Mouse (Mus musculus): ENCODE measurements around the gene Fam227b. TPM values are rescaled to one million over a fixed set of nuclear protein-coding genes. Genes with fewer than 3 reads are reported as not detected.

Gene Fam227b
- not detected in 2 replicates for polyA plus RNA-seq (2015; fragmentation: Nextera tagmentation; extraction: Ambion mirVana)

DNA sequence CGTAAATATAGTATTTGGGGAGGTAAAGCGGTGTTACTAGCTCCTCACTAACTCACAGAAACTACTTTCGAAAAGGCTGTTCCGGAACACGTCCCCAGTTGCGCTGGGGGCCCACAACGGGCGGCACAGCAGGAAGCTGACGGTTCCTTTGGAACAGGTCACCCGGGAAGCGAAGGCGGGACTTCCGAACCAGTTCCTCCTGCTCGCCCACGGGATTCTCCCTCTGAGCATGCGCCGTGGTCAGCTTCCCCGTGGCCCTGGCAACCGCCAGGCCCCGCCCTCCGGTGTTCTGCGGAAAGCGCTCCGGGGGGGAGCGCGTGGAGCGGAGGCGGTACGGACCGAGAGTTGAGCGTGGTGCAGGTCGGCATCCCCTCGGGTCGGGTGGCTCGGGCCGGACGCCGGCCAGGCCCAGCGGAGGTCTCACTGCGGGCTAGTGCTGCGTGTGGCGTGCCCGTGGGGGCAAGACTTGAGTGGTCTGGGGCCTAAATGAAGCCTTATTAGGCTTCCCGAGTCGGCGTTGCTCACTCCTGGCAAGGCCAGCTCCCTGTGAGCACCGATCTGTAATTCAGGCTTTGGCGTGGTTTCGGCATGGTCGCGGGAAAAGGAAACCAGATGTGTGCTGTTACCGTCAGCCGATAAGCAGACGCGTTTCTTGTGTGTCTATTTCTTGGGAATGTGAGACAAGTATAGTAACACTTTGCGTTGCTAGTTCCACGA is at the start of gene Fam227b, which contains the start of gene Dtwd1:
Gene Fam227b, minus strand, starts transcription at position 150 of the 717 bp plus-strand sequence.
Gene Dtwd1, plus strand, starts transcription at position 287 of the 717 bp plus-strand sequence.
- WGBS: under 1% methylated on average over 56 of the region's 57 CpGs
- H3K27ac ChIP-seq: peak within 1 kb of the TSS; percentile 81
- ATAC-seq: peak; percentile 99

DNA sequence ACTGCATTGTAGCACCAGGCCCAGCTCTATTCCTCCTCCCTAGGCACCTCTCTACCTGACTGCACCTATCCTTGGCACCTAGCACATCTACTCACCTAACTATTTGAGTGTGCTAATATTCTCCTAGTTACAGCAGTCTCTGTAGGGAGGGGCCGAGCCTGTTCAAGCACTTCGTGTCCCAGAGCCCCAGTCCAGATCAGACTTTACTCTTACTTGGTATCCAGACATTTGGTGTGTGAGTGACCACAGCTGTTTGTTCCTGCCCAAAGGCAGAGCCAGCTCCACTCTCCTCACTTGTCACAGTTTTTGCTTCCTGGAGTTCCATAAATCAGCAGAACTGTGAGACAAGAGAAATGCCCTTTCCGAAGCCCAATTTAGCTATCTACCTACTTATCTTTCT is 47.2 kb upstream of the Fam227b start:
- Histone ChIP-seq H3K9me3 (no peaks in the 10 kb centered on the region), H3K4me1 (replicated peaks) (no peaks in the 10 kb centered on the region), H3K27me3 (no peaks in the 10 kb centered on the region), H3K27ac (no peak overlapping the region), H3K9ac (replicated peaks) (no peak overlapping the region), H3K4me2 (replicated peaks) (no peak overlapping the region), H3K36me3 (no peaks in the 10 kb centered on the region), H3K4me3 (replicated peaks) (no peak overlapping the region)
- no peak for ATAC-seq
- 94% methylated on average over 3 of the region's 3 CpGs for WGBS

More for the DNA sequence above, at the start of gene Fam227b, which contains the start of gene Dtwd1:
- no peaks in the 10 kb centered on the region for H3K9me3 ChIP-seq
- H3K4me1 ChIP-seq (replicated peaks): peaks cover 12% of the 10 kb centered on the region
- peaks cover 9% of the 10 kb centered on the region for H3K36me3 ChIP-seq
- peak within 1 kb of the TSS; percentile 61 for H3K4me3 ChIP-seq (replicated peaks)
- H3K9ac ChIP-seq (replicated peaks): peak within 1 kb of the TSS; percentile 73
- H3K27me3 ChIP-seq: no peaks in the 10 kb centered on the region
- peak within 1 kb of the TSS; percentile 63 for H3K4me2 ChIP-seq (replicated peaks)

DNA sequence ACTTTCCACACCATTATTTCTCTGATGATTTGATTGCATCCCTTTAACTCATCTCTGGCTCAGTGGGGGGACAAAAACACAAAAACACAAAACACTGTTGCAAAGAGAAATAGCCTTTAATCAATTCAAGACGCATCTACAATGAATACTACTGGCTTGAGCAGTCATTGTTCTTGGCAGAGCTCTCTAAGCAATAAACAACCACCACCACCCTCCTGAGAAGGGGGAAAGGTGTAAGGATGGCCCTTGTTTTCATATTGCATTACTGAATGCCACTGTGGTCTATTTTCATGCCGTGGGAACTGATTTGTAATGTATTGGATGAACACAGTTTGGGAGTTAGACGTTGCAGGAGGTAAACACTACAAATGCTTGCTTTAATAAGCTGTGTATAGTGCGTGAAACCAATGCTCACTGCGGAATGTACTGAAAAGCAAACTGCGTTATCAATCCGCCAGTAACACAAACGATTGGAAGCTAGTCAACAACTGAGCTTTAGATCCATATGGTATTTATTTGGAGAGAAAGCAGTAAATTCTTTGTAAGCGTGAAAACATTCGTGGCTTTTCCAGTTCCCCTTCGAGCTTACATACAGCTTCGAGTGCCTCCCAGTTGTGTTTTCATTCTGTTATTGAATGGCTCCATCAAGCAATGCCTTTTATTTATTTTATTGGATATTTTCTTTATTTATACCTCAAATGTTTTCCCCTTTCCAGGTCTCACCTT is 44.0 kb upstream of the Fam227b start:
- 81% methylated on average over 12 of the region's 12 CpGs for WGBS
- no peak overlapping the region for H3K9ac ChIP-seq (replicated peaks)
- no peak overlapping the region for H3K4me2 ChIP-seq (replicated peaks)
- H3K9me3 ChIP-seq: no peaks in the 10 kb centered on the region
- no peaks in the 10 kb centered on the region for H3K36me3 ChIP-seq
- no peaks in the 10 kb centered on the region for H3K27me3 ChIP-seq
- no peak for ATAC-seq
- H3K4me1 ChIP-seq (replicated peaks): no peaks in the 10 kb centered on the region
- no peak overlapping the region for H3K4me3 ChIP-seq (replicated peaks)
- no peak overlapping the region for H3K27ac ChIP-seq

DNA sequence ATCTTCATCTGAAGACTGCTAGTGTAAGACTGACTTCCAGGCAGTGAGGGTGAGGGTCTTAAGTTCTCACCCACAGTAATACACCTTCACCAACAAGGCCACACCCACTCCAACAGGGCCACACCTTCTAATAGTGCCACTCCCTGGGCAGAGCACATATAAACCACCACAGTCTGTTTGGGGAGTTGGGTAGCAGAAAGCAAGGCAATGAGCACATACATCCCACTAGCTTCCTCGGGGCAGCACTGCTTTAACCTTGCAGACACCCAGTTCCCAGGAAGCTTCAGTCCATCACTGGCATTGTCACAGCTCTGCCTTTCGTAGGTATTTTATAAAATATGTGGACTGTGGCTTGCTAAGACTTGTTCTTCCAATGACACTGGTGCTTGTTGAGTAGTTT is 40.3 kb upstream of the Fam227b start:
- WGBS: 88% methylated on average over 2 of the region's 2 CpGs
- H3K4me2 ChIP-seq (replicated peaks): no peak overlapping the region
- ATAC-seq: no peak
- H3K4me3 ChIP-seq (replicated peaks): no peak overlapping the region
- H3K36me3 ChIP-seq: no peaks in the 10 kb centered on the region
- no peak overlapping the region for H3K9ac ChIP-seq (replicated peaks)
- H3K9me3 ChIP-seq: no peaks in the 10 kb centered on the region
- no peaks in the 10 kb centered on the region for H3K27me3 ChIP-seq
- H3K4me1 ChIP-seq (replicated peaks): no peaks in the 10 kb centered on the region
- H3K27ac ChIP-seq: no peak overlapping the region

DNA sequence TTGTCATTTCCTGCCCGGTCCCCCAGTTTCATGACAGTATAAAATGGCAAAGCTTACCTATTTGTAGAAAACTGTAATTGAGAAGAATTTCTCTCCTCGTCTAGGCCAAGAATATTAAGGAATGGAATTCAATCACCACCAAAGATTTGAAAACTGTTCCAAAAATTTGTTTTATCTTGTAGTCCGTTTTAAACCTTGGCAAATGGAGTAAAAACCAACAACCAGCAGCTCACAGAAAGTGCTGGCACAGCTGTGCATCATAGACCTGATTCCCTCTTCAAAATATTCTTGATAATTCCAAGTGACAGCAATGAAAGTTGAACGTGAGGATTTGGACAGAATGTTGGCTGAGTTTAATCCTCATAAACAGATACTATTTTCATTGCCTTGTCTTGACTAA is 39.5 kb upstream of the Fam227b start:
- H3K9me3 ChIP-seq: no peaks in the 10 kb centered on the region
- no peaks in the 10 kb centered on the region for H3K4me1 ChIP-seq (replicated peaks)
- no peaks in the 10 kb centered on the region for H3K36me3 ChIP-seq
- 81% methylated on average over 4 of the region's 4 CpGs for WGBS
- ATAC-seq: no peak
- H3K27me3 ChIP-seq: no peaks in the 10 kb centered on the region
- no peak overlapping the region for H3K4me2 ChIP-seq (replicated peaks)
- H3K27ac ChIP-seq: no peak overlapping the region
- H3K4me3 ChIP-seq (replicated peaks): no peak overlapping the region
- no peak overlapping the region for H3K9ac ChIP-seq (replicated peaks)

DNA sequence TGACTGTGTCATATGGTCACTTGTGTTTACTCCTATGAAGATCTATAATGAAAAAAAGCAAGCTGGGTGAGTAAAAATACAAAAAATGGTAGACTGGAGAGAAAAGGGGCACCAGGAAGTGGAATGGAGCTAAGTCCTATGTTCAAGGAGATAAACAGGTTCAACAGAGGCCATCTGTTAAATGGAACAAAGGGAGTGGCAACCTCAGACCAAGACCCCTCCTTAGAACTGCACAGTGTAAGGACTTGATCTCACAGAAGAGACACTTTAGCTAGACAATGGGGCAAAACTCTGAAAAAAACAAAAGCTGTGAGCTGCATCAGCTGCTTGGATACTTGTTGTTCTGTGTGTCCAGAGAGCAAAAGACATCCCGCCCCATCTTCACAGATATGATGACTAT is 19.6 kb upstream of the Fam227b start:
- Histone ChIP-seq H3K27me3 (no peaks in the 10 kb centered on the region), H3K9ac (replicated peaks) (no peak overlapping the region), H3K4me2 (replicated peaks) (no peak overlapping the region), H3K27ac (no peak overlapping the region), H3K4me1 (replicated peaks) (no peaks in the 10 kb centered on the region), H3K4me3 (replicated peaks) (no peak overlapping the region), H3K36me3 (no peaks in the 10 kb centered on the region), H3K9me3 (no peaks in the 10 kb centered on the region)
- no peak for ATAC-seq
- WGBS: 95% methylated on average over 1 of the region's 1 CpGs

DNA sequence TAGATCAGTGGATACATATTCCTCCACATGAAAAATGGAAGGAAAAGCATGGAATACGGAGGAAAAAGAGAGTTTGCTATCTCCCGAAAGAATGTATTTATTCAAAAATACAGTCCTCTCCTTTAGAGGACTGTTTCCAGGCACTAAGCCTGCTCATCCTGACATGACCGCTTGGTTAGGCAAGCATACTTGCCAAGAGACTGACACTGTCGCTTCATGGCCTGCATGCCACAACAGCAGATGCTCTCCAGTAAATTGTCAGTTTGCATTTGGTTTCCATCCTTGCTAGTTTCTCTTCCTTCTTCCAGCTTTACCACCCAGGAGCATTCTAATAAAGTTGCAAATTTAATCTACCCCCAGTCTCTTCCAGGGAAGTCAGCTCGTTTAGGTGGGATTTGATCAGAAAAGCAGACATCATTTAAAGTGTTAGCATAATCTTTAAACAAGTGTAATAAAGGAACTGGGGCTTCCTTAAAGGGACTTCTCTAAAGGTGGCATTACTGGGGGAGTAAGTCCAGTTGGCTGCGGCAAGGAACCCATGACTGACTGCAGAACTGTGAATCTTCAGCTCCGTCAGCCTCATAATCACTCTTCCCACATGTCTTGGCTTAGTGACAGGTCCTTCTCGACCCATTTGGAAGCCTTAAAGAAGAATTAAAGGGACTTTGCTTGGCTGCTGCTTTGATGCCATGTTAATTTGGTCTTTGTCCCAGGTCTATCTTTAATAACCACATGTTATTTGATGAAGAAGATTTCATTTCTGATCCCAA is 15.2 kb upstream of the Fam227b start:
- Histone ChIP-seq H3K36me3 (peaks cover 17% of the 10 kb centered on the region), H3K4me3 (replicated peaks) (no peak overlapping the region), H3K4me2 (replicated peaks) (no peak overlapping the region), H3K27me3 (no peaks in the 10 kb centered on the region), H3K9me3 (no peaks in the 10 kb centered on the region), H3K4me1 (replicated peaks) (no peaks in the 10 kb centered on the region), H3K27ac (no peak overlapping the region), H3K9ac (replicated peaks) (no peak overlapping the region)
- WGBS: 83% methylated on average over 8 of the region's 8 CpGs
- ATAC-seq: no peak

DNA sequence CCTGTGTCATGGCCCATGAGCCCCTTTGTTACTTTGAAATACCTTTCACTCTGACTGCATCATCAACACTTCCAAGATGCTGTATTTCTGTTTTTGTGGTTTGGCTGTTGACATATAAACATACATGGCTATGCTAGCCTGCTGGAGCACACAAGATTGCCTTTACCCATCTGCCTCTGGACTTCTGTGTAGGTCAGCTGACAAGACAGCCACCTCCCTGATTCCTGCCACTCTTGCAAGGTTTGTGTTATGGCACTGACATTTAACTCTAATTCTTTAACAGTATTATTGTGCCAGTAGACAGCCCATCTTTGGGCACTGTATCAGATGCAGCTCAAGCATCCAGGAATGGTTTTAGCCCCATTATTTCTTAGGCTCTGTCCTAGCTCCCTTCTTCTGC is 14.5 kb upstream of the Fam227b start:
- H3K27ac ChIP-seq: no peak overlapping the region
- H3K4me2 ChIP-seq (replicated peaks): no peak overlapping the region
- ATAC-seq: no peak
- no peaks in the 10 kb centered on the region for H3K27me3 ChIP-seq
- H3K4me3 ChIP-seq (replicated peaks): no peak overlapping the region
- no peak overlapping the region for H3K9ac ChIP-seq (replicated peaks)
- peaks cover 24% of the 10 kb centered on the region for H3K36me3 ChIP-seq
- H3K4me1 ChIP-seq (replicated peaks): no peaks in the 10 kb centered on the region
- H3K9me3 ChIP-seq: no peaks in the 10 kb centered on the region

DNA sequence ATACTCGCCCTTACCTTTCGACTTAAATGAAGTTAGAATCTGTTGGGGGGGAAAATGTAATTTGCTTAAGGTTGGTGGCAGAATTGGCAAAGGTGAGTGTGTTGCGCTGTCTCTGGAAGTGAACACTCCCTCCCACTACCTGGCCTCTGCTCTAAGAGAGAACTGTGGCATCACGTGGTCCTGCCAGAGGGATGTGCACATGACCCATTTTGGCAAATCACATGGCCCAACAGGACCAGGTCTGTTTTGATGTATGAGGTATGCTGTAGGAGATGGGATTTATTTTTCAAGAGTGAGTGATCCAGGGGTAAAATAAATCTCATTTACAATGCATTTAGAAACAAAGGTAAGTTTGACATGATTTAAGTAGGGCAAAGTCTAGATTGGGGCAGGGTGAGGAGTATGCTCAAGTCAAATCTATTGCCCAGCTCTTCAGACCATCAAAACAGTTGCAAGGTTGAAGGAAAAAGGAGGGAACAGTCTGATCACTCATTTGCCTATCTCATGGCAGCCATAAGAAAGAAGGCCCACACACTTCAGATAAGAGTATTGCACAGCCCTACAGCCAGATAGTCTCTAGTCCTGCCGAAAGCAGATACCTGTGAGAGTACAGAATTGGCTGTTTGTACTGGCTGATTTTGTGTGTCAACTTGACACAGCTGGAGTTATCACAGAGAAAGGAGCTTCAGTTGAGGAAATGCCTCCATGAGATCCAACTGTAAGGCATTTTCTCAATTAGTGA is 13.6 kb upstream of the Fam227b start:
- 96% methylated on average over 5 of the region's 5 CpGs for WGBS
- no peaks in the 10 kb centered on the region for H3K9me3 ChIP-seq
- H3K36me3 ChIP-seq: peaks cover 31% of the 10 kb centered on the region
- no peak overlapping the region for H3K4me2 ChIP-seq (replicated peaks)
- no peak overlapping the region for H3K4me3 ChIP-seq (replicated peaks)
- H3K27ac ChIP-seq: no peak overlapping the region
- ATAC-seq: no peak
- H3K9ac ChIP-seq (replicated peaks): no peak overlapping the region
- no peaks in the 10 kb centered on the region for H3K4me1 ChIP-seq (replicated peaks)
- H3K27me3 ChIP-seq: no peaks in the 10 kb centered on the region

DNA sequence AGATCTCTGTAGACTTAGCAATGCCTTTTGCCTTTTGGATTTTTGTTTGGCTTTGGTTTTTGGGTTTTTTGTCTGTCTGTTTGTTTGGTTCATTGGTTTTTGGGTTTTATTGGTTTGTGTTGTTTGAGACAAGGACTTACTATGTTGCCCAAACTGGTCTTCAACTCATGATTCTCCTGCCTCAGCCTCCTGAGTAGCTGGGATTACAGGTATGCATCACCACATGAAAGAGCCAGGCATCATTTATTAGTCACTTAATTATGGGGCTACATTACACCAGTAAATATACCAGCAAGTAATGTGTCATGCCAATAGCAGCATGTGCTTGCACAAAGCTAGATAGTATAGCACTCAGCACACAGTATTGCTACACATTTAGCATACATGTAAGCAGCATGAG is 4.1 kb downstream of the Fam227b start:
- H3K9ac ChIP-seq (replicated peaks): no peak overlapping the region
- peaks cover 2% of the 10 kb centered on the region for H3K4me1 ChIP-seq (replicated peaks)
- no peak overlapping the region for H3K27ac ChIP-seq
- ATAC-seq: no peak
- H3K27me3 ChIP-seq: no peaks in the 10 kb centered on the region
- no peak overlapping the region for H3K4me3 ChIP-seq (replicated peaks)
- H3K9me3 ChIP-seq: no peaks in the 10 kb centered on the region
- H3K4me2 ChIP-seq (replicated peaks): no peak overlapping the region
- H3K36me3 ChIP-seq: no peaks in the 10 kb centered on the region

DNA sequence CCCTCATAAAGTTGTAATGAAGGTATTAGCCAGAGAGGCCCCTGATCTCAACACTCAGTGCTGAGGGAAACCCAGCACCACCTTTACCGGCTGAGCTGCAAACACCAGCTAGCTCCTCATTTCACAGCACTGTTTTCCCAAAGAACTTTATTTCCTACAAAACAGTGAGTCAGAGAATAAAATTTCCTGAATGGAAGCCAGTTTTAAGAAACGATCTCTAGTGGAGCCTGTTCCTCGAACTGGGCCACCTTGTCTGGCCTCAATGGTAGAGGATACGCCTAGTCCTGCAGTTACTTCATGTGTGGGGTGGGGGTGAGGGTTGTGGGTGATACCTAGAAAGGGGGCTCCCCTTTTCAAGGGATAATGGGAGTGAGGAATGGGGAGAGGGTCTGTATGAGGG is 57.2 kb downstream of the Fam227b start:
- Histone ChIP-seq H3K4me2 (replicated peaks) (no peak overlapping the region), H3K27me3 (no peaks in the 10 kb centered on the region), H3K9ac (replicated peaks) (no peak overlapping the region), H3K27ac (no peak overlapping the region), H3K9me3 (no peaks in the 10 kb centered on the region), H3K36me3 (no peaks in the 10 kb centered on the region), H3K4me3 (replicated peaks) (no peak overlapping the region), H3K4me1 (replicated peaks) (no peaks in the 10 kb centered on the region)
- WGBS: 92% methylated on average over 4 of the region's 4 CpGs
- no peak for ATAC-seq

All from midbrain, embryonic 13.5 days (tissue).